Comparison of ENCODE assay signal across 17 mouse cellular contexts in the genomic region with DNA sequence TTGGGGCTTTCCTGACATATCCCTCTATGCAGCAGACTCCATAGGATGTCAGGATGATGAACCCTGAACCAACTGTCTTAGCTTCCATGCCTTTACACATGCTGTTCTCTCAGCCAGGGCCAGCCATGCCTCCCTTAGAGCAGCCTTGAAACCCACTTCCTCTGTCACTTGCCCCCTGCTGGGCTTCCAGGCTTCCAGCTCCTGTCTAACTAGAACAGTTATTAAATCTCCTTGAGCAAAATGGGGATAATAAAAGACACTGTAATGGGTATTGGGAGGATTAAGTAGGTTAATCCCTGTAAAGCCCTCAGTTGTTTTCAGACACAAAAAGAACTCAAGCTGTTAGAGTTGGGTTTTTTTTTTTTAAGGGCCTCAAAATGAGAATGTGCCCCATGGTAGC. TPM values are rescaled to one million over a fixed set of nuclear protein-coding genes. Genes with fewer than 3 reads are reported as not detected.
A peak's percentile ranks its signal among the peaks of the same experiment; 100 is the strongest.
DNase-seq lines count a peak whose midpoint lies in the region; ATAC-seq and TF ChIP-seq lines count a peak whose summit lies in the region.
"Had no signal": no experiment of that assay in that cellular context is flagged by ENCODE, and none has a peak within 500 bp of the region (broad histone marks: within the 10 kb centered on the region; RNA-seq: fewer than 3 reads in every experiment).

No protein-coding gene starts in this region.

- H3K4me3 ChIP-seq in midbrain, postnatal 0 days (ENCODE audit: low read depth, low read length): no peak overlapping the region
- no peak overlapping the region for H3K4me3 ChIP-seq in midbrain, embryonic 16.5 days (ENCODE audit: low read depth, low read length)
- no peak overlapping the region for H3K4me3 ChIP-seq in intestine, postnatal 0 days (ENCODE audit: low read depth, low read length)
- no peak overlapping the region for H3K4me3 ChIP-seq in small intestine, adult 2 months (ENCODE audit: low read depth, low read length)
- H3K4me3 ChIP-seq: erythroblast, embryonic 14.5 days; kidney, embryonic 15.5 days; liver, embryonic 13.5 days; megakaryocyte, embryonic 14.5 days had no signal

- ATAC-seq in cerebellum, adult (ENCODE audit: insufficient number of reproducible peaks, low FRiP score, low TSS enrichment): no peak
- no peak for ATAC-seq in midbrain, postnatal 0 days (ENCODE audit: low FRiP score)
- ATAC-seq in midbrain, embryonic 16.5 days: no peak
- no peak for ATAC-seq in intestine, postnatal 0 days
- ATAC-seq in monocyte, adult 5-6 weeks (replicated peaks; ENCODE audit: insufficient number of reproducible peaks, low FRiP score, low TSS enrichment, poor library complexity, severe bottlenecking): no peak
- ATAC-seq: lung, postnatal 0 days had no signal

- H3K27ac ChIP-seq in midbrain, postnatal 0 days (ENCODE audit: low read depth, low read length): no peak overlapping the region
- H3K27ac ChIP-seq in midbrain, embryonic 16.5 days (ENCODE audit: low read length): no peak overlapping the region
- H3K27ac ChIP-seq in intestine, postnatal 0 days (ENCODE audit: low read depth, low read length): peak overlapping the region; percentile 15; the same call in 1 of the 2 replicates
- peak overlapping the region; percentile 96 for H3K27ac ChIP-seq in small intestine, adult 2 months (ENCODE audit: insufficient read depth, low read depth, low read length)
- H3K27ac ChIP-seq: kidney, embryonic 15.5 days; liver, embryonic 13.5 days had no signal

- no peaks in the 10 kb centered on the region for H3K9me3 ChIP-seq in midbrain, postnatal 0 days (ENCODE audit: low read length)
- H3K9me3 ChIP-seq in midbrain, embryonic 16.5 days (replicated peaks; ENCODE audit: control insufficient read depth, low read length, poor library complexity, severe bottlenecking): no peaks in the 10 kb centered on the region
- no peaks in the 10 kb centered on the region for H3K9me3 ChIP-seq in intestine, postnatal 0 days (ENCODE audit: control insufficient read depth)
- H3K9me3 ChIP-seq: kidney, embryonic 15.5 days; liver, embryonic 13.5 days; megakaryocyte, embryonic 14.5 days had no signal

- TF ChIP-seq POLR2A in small intestine, adult 2 months (IDR thresholded peaks at IDR 0.05; ENCODE audit: low read depth, low read length): no peak

- H3K27me3 ChIP-seq in midbrain, postnatal 0 days (ENCODE audit: insufficient read depth, low read length): no peaks in the 10 kb centered on the region
- H3K27me3 ChIP-seq in midbrain, embryonic 16.5 days (ENCODE audit: control insufficient read depth, insufficient read depth, low read depth, low read length): no peaks in the 10 kb centered on the region; the same call in 1 of the 2 replicates
- no peaks in the 10 kb centered on the region for H3K27me3 ChIP-seq in intestine, postnatal 0 days (replicated peaks; ENCODE audit: control insufficient read depth, insufficient read depth, low read length)
- no peaks in the 10 kb centered on the region for H3K27me3 ChIP-seq in small intestine, adult 2 months (ENCODE audit: control insufficient read depth, insufficient read depth, low read length)
- H3K27me3 ChIP-seq: CH12.LX; kidney, embryonic 15.5 days; liver, embryonic 13.5 days; megakaryocyte, embryonic 14.5 days had no signal

- peaks cover 37% of the 10 kb centered on the region for H3K36me3 ChIP-seq in midbrain, postnatal 0 days (ENCODE audit: insufficient read depth, low read length)
- peaks cover 16% of the 10 kb centered on the region for H3K36me3 ChIP-seq in midbrain, embryonic 16.5 days (ENCODE audit: control insufficient read depth, insufficient read depth, low read length)
- H3K36me3 ChIP-seq in intestine, postnatal 0 days (ENCODE audit: control insufficient read depth, insufficient read depth): peaks cover 16% of the 10 kb centered on the region
- H3K36me3 ChIP-seq in small intestine, adult 2 months (ENCODE audit: control insufficient read depth, insufficient read depth, low read length): peaks cover 9% of the 10 kb centered on the region

- no peak overlapping the region for H3K9ac ChIP-seq in midbrain, postnatal 0 days (replicated peaks; ENCODE audit: low read length, poor library complexity, severe bottlenecking)
- no peak overlapping the region for H3K9ac ChIP-seq in midbrain, embryonic 16.5 days (ENCODE audit: low read depth, low read length)
- H3K9ac ChIP-seq in intestine, postnatal 0 days (ENCODE audit: low read depth, low read length): no peak overlapping the region
- H3K9ac ChIP-seq: kidney, embryonic 15.5 days; liver, embryonic 13.5 days had no signal

- peaks cover 5% of the 10 kb centered on the region; the same call in 1 of the 2 replicates for H3K4me1 ChIP-seq in midbrain, postnatal 0 days (ENCODE audit: insufficient read depth, low read length)
- peaks cover under 1% of the 10 kb centered on the region for H3K4me1 ChIP-seq in midbrain, embryonic 16.5 days (ENCODE audit: control insufficient read depth, insufficient read depth, low read length)
- peaks cover 15% of the 10 kb centered on the region; the same call in 1 of the 2 replicates for H3K4me1 ChIP-seq in intestine, postnatal 0 days (replicated peaks; ENCODE audit: control insufficient read depth, insufficient read depth, low read length)
- H3K4me1 ChIP-seq in small intestine, adult 2 months (ENCODE audit: control insufficient read depth, insufficient read depth, insufficient read length, low read length): peaks cover 33% of the 10 kb centered on the region

- no peak overlapping the region for H3K4me2 ChIP-seq in midbrain, postnatal 0 days (ENCODE audit: low read depth, low read length, poor library complexity, severe bottlenecking)
- H3K4me2 ChIP-seq in midbrain, embryonic 16.5 days (ENCODE audit: low read length): no peak overlapping the region
- no peak overlapping the region for H3K4me2 ChIP-seq in intestine, postnatal 0 days (replicated peaks; ENCODE audit: low read depth)
- H3K4me2 ChIP-seq: kidney, embryonic 15.5 days; liver, embryonic 13.5 days had no signal

- peak; percentile 22 for DNase-seq in cerebellum, adult 11-12 months
- DNase-seq in midbrain, postnatal 0 days (ENCODE audit: low spot score): no peak
- no peak for DNase-seq in frontal cortex, postnatal 25 days (ENCODE audit: low spot score in 2 of 2)
- DNase-seq: cerebellum, postnatal 10 days; gastrocnemius, postnatal 14 days; liver, embryonic 13.5 days; right cerebral cortex, postnatal 25 days had no signal

- TF ChIP-seq CTCF in midbrain, postnatal 0 days (IDR thresholded peaks at IDR 0.05): peak; percentile 36
- peak; percentile 32; the same call in 1 of the 2 replicates for TF ChIP-seq CTCF in intestine, postnatal 0 days (IDR thresholded peaks at IDR 0.05; ENCODE audit: low read depth)
- no peak for TF ChIP-seq CTCF in small intestine, adult 2 months (IDR thresholded peaks at IDR 0.05; ENCODE audit: extremely low read depth, insufficient read length, insufficient replicate concordance, low read depth, low read length)

RNA-seq across cellular contexts. Expression of gene Cltb, which starts 7.6 kb away (rescaled TPM):
- 243 and 256 TPM in 2 replicates for total RNA-seq in midbrain, postnatal 0 days (2014; rRNA removed)
- 326 and 328 TPM in 2 replicates for polyA plus RNA-seq in midbrain, postnatal 0 days (2015; fragmentation: Nextera tagmentation; extraction: Ambion mirVana)
- polyA plus RNA-seq in midbrain, embryonic 16.5 days (2015; fragmentation: Nextera tagmentation; extraction: Ambion mirVana): 220 and 232 TPM in 2 replicates
- polyA plus RNA-seq in intestine, postnatal 0 days (2015; fragmentation: Nextera tagmentation; extraction: Ambion mirVana): 154 and 158 TPM in 2 replicates
- 34.7 and 84.6 TPM in 2 replicates for polyA plus RNA-seq in small intestine, adult 2 months (2012; rRNA removed)
- 19.8 to 45.0 TPM (median 35.6 TPM) in 3 replicates for total RNA-seq in monocyte, adult 5-6 weeks (2017)

RNA-seq across cellular contexts. Expression of gene Higd2a, which starts 13.5 kb away (rescaled TPM):
- total RNA-seq in midbrain, postnatal 0 days (2014; rRNA removed): 110 and 203 TPM in 2 replicates
- 327 and 330 TPM in 2 replicates for polyA plus RNA-seq in midbrain, postnatal 0 days (2015; fragmentation: Nextera tagmentation; extraction: Ambion mirVana)
- 225 and 240 TPM in 2 replicates for polyA plus RNA-seq in midbrain, embryonic 16.5 days (2015; fragmentation: Nextera tagmentation; extraction: Ambion mirVana)
- polyA plus RNA-seq in intestine, postnatal 0 days (2015; fragmentation: Nextera tagmentation; extraction: Ambion mirVana): 289 and 298 TPM in 2 replicates
- 93.9 and 163 TPM in 2 replicates for polyA plus RNA-seq in small intestine, adult 2 months (2012; rRNA removed)
- 22.4 to 36.2 TPM (median 28.0 TPM) in 3 replicates for total RNA-seq in monocyte, adult 5-6 weeks (2017)

RNA-seq across cellular contexts. Expression of gene Nop16, which starts 13.6 kb away (rescaled TPM):
- 26.7 TPM in 2 replicates for total RNA-seq in midbrain, postnatal 0 days (2014; rRNA removed)
- polyA plus RNA-seq in midbrain, postnatal 0 days (2015; fragmentation: Nextera tagmentation; extraction: Ambion mirVana): 53.8 and 54.1 TPM in 2 replicates
- polyA plus RNA-seq in midbrain, embryonic 16.5 days (2015; fragmentation: Nextera tagmentation; extraction: Ambion mirVana): 61.7 and 68.0 TPM in 2 replicates
- 25.3 and 25.7 TPM in 2 replicates for polyA plus RNA-seq in intestine, postnatal 0 days (2015; fragmentation: Nextera tagmentation; extraction: Ambion mirVana)
- polyA plus RNA-seq in small intestine, adult 2 months (2012; rRNA removed): 2.3 and 2.4 TPM in 2 replicates
- 8.6 to 17.2 TPM (median 16.5 TPM) in 3 replicates for total RNA-seq in monocyte, adult 5-6 weeks (2017)

RNA-seq across cellular contexts. Expression of gene Faf2, which starts 18.1 kb away (rescaled TPM):
- total RNA-seq in midbrain, postnatal 0 days (2014; rRNA removed): 49.3 and 57.9 TPM in 2 replicates
- polyA plus RNA-seq in midbrain, postnatal 0 days (2015; fragmentation: Nextera tagmentation; extraction: Ambion mirVana): 53.0 and 56.4 TPM in 2 replicates
- 57.5 and 60.4 TPM in 2 replicates for polyA plus RNA-seq in midbrain, embryonic 16.5 days (2015; fragmentation: Nextera tagmentation; extraction: Ambion mirVana)
- polyA plus RNA-seq in intestine, postnatal 0 days (2015; fragmentation: Nextera tagmentation; extraction: Ambion mirVana): 43.9 and 45.9 TPM in 2 replicates
- 11.1 and 14.5 TPM in 2 replicates for polyA plus RNA-seq in small intestine, adult 2 months (2012; rRNA removed)
- 33.8 to 63.9 TPM (median 38.3 TPM) in 3 replicates for total RNA-seq in monocyte, adult 5-6 weeks (2017)

RNA-seq across cellular contexts. Expression of gene Arl10, which starts 28.7 kb away (rescaled TPM):
- total RNA-seq in midbrain, postnatal 0 days (2014; rRNA removed): 161 and 171 TPM in 2 replicates
- polyA plus RNA-seq in midbrain, postnatal 0 days (2015; fragmentation: Nextera tagmentation; extraction: Ambion mirVana): 79.2 and 80.2 TPM in 2 replicates
- polyA plus RNA-seq in midbrain, embryonic 16.5 days (2015; fragmentation: Nextera tagmentation; extraction: Ambion mirVana): 114 TPM in 2 replicates
- polyA plus RNA-seq in intestine, postnatal 0 days (2015; fragmentation: Nextera tagmentation; extraction: Ambion mirVana): 9.3 and 11.3 TPM in 2 replicates
- 6.6 and 11.4 TPM in 2 replicates for polyA plus RNA-seq in small intestine, adult 2 months (2012; rRNA removed)
- 8.7 to 27.2 TPM (median 9.5 TPM) in 3 replicates for total RNA-seq in monocyte, adult 5-6 weeks (2017)
- polyA plus RNA-seq: erythroblast, embryonic 14.5 days had no signal

Comparison
In these comparisons a context has a peak if more than half of its experiments do, and no peak if none do; other contexts are left out.
1. H3K27ac ChIP-seq: peak in intestine, postnatal 0 days (single experiment) and small intestine, adult 2 months (single experiment); none in midbrain, postnatal 0 days (single experiment) and midbrain, embryonic 16.5 days (single experiment).